Mouse (Mus musculus) ES-E14 (cell line): ENCODE measurements at regions not wholly inside any gene's neighbourhood (a gene's known extent, or its start where the extent isn't known, plus 50 kb on each side); places are given as distances from the start of the nearest gene placed in this dataset.
A peak's percentile ranks its signal among the peaks of the same experiment; 100 is the strongest.

Source experiments
- DNase-seq: peaks from one replicate; pipeline ENCODE4 v3.0.0-alpha.2; 2013; ENCODE audit warnings: low read depth, low spot score
- H3K27ac ChIP-seq: 2 replicates; pipeline ENCODE4 v1.5.1; 2012; ENCODE audit warnings: low read depth, mild to moderate bottlenecking, low read length, moderate library complexity, mixed read lengths; ENCODE audit not compliant: poor library complexity, insufficient read depth, severe bottlenecking
- H3K36me3 ChIP-seq: 2 replicates; pipeline ENCODE4 v1.6.1; 2012; ENCODE audit warnings: mild to moderate bottlenecking, low read length, moderate library complexity, mixed read lengths; ENCODE audit not compliant: control insufficient read depth, poor library complexity, insufficient read depth, severe bottlenecking
- H3K4me1 ChIP-seq, 2 experiments: fragments of 150-350 bp in 1 of 2; sonication (generic) in 1 of 2; 2 replicates each; pipeline ENCODE4 v1.6.1; 2012; ENCODE audit warnings: low read length in 2 of 2, mild to moderate bottlenecking in 1 of 2, mixed read lengths in 1 of 2; ENCODE audit not compliant: control insufficient read depth in 2 of 2, insufficient read depth in 2 of 2, poor library complexity in 1 of 2
- H3K4me3 ChIP-seq, 2 experiments: fragments of 150-350 bp in 1 of 2; sonication (generic) in 1 of 2; 2 replicates each; pipeline ENCODE4 v1.5.1; 2012; ENCODE audit warnings: low read length in 2 of 2, low read depth in 1 of 2, mild to moderate bottlenecking in 1 of 2, mixed read lengths in 1 of 2; ENCODE audit not compliant: insufficient read depth in 1 of 2, poor library complexity in 1 of 2, severe bottlenecking in 1 of 2
- H3K9ac ChIP-seq: 2 replicates; pipeline ENCODE4 v1.6.1; 2012; ENCODE audit warnings: low read depth, mild to moderate bottlenecking, low read length, mixed read lengths; ENCODE audit not compliant: poor library complexity, insufficient read depth, severe bottlenecking
- H3K9me3 ChIP-seq: fragments of 150-350 bp; sonication (generic); 2 replicates; pipeline ENCODE4 v1.6.1; 2012; ENCODE audit warnings: low read depth, mild to moderate bottlenecking, low read length; ENCODE audit not compliant: control insufficient read depth, insufficient read depth
- CHD2 ChIP-seq: IDR thresholded peaks from 2 replicates; pipeline ENCODE4 v1.6.1; 2014; ENCODE audit warnings: mild to moderate bottlenecking, low read depth, low read length, inconsistent platforms
- HCFC1 ChIP-seq: IDR thresholded peaks from 2 replicates; pipeline ENCODE4 v1.6.1; 2012; ENCODE audit warnings: low read length, inconsistent platforms, borderline replicate concordance; ENCODE audit not compliant: insufficient read depth
- MAFK ChIP-seq: IDR thresholded peaks from 2 replicates; pipeline ENCODE4 v1.6.1; 2014; ENCODE audit warnings: mild to moderate bottlenecking, low read depth, low read length, inconsistent platforms; ENCODE audit not compliant: insufficient read depth
- ZC3H11A ChIP-seq: IDR thresholded peaks from 2 replicates; pipeline ENCODE4 v1.6.1; 2012; ENCODE audit warnings: low read depth, mild to moderate bottlenecking, inconsistent platforms, low read length, borderline replicate concordance
- ZNF384 ChIP-seq: IDR thresholded peaks from 2 replicates; pipeline ENCODE4 v1.6.1; 2012; ENCODE audit warnings: low read depth, low read length, inconsistent platforms
- in situ Hi-C, 2 experiments: fragments of 600-800 bp; cut with MboI; formaldehyde crosslinking; loops; one replicate each; pipeline ENCODE4 v1.15.1; 2025; ENCODE audit warnings: low sequenced_read_pairs in 2 of 2, inconsistent platforms in 1 of 2; ENCODE audit not compliant: unreplicated experiment in 2 of 2

DNA sequence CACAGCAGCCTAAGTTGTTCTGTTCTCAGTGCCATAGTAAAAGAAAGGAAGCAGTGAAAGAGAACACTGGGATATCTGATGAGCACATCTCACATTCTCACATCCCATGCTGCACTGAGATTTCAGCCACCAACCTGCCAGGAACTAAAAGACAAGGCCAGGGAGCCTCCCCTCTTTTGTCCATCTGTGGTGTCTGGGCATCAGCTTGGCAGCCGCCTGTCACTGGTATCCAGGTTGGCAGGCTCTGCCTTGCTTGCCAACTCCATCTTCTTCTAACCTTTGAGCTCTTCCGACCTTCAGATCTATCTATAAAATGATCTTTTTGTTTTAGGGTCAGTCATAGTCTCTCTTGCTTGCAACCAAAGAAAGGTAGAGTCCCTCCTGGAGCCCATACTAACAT is 228.5 kb upstream of the Mgmt start:
- H3K27ac ChIP-seq = no peak overlapping the region
- no peak overlapping the region for H3K4me3 ChIP-seq
- no peaks in the 10 kb centered on the region for H3K9me3 ChIP-seq
- H3K36me3 ChIP-seq = no peaks in the 10 kb centered on the region
- no peak overlapping the region for H3K9ac ChIP-seq
- peaks cover 2 to 15% of the 10 kb centered on the region in 2 experiments; a peak in 3 of 4 replicates for H3K4me1 ChIP-seq
- in situ Hi-C loops = no loop called here
- TF ChIP-seq HCFC1 = no peak
- no peak for TF ChIP-seq ZC3H11A
- no peak for TF ChIP-seq ZNF384
- no peak for TF ChIP-seq MAFK
- no peak for DNase-seq

DNA sequence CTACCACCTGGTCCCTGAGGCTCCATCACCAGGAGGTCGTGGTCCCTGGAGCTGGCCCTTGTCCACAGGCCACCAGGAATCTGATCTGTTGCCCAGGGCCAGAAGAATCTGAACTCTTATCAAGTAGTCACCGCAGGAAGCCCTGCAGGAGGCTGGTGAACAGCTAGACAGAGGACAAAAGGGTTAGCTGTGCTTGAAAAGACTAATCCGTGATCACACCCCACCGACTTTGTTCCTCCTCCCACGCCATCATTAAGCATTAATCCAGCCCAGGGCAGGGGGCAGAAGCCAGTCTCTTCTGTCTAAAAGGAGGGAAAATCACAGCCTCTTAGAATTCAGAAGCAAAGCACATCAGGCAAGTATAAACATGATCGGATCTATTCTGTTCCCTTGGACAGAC is 227.7 kb upstream of the Mgmt start:
- Histone ChIP-seq H3K9ac (no peak overlapping the region), H3K27ac (no peak overlapping the region), H3K36me3 (no peaks in the 10 kb centered on the region), H3K4me1 (peaks cover 0 to 15% of the 10 kb centered on the region in 2 experiments; a peak in 2 of 4 replicates), H3K4me3 (no peak overlapping the region), H3K9me3 (no peaks in the 10 kb centered on the region)
- in situ Hi-C loops = no loop called here
- peak; percentile 35 for DNase-seq
- TF ChIP-seq ZNF384 (no peak), ZC3H11A (no peak), HCFC1 (no peak), MAFK (no peak), CHD2 (no peak)

DNA sequence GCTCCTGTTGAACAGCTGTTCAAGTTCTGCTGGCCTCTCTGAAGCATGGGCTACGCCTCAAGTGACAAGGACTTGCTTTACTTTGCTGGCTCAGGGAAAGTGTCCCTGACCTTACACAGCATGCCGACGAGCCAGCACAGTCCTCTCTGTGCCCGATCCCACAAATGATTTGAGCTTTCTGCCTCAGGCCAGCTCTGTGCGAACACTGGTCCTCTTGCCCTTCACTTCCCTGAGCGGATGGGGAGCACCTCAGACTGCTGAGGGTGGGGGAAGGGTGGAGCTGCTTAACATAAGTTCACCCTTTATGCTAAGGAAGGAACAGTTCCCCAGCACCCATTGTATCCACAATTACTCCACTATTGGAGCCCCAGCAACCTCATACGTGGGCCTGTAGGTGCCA is 223.7 kb upstream of the Mgmt start:
- no peak for TF ChIP-seq MAFK
- TF ChIP-seq CHD2 = no peak
- TF ChIP-seq HCFC1 = no peak
- TF ChIP-seq ZNF384 = no peak
- TF ChIP-seq ZC3H11A = no peak

DNA sequence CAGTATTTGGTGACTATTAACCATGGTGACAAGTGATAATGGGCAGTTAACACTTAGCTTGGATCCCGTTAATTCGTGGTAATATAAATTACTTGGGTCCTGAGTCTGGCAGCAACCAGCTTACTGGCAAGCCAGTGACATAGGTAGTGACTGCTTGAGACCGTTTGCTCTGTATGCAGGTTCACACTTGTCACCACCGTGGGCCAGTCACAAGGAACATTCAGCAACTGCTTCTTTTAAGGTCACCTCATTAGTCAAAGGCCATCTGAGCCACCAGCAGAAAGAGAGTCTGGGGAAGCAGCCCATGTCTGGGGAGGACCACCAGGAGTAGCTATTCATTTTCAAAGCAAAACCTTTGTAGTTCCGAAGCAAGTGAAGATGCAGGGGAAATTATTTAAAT is 220.3 kb upstream of the Mgmt start:
- no peak overlapping the region for H3K4me3 ChIP-seq
- peaks cover 0 to 5% of the 10 kb centered on the region in 2 experiments; a peak in 1 of 4 replicates for H3K4me1 ChIP-seq
- no peak overlapping the region for H3K9ac ChIP-seq
- no peaks in the 10 kb centered on the region for H3K9me3 ChIP-seq
- H3K27ac ChIP-seq = no peak overlapping the region
- no peak for DNase-seq
- no peak for TF ChIP-seq MAFK
- no peak for TF ChIP-seq ZC3H11A
- no peak for TF ChIP-seq HCFC1
- no peak for TF ChIP-seq ZNF384
- no peak for TF ChIP-seq CHD2
- in situ Hi-C loops = no loop called here
- no peaks in the 10 kb centered on the region for H3K36me3 ChIP-seq

More for the DNA sequence above, 223.7 kb upstream of the Mgmt start:
- Histone ChIP-seq H3K27ac (no peak overlapping the region), H3K36me3 (no peaks in the 10 kb centered on the region), H3K4me3 (no peak overlapping the region), H3K9me3 (no peaks in the 10 kb centered on the region), H3K4me1 (peaks cover 0 to 13% of the 10 kb centered on the region in 2 experiments; a peak in 2 of 4 replicates), H3K9ac (no peak overlapping the region)
- DNase-seq = no peak
- in situ Hi-C loops = no loop called here

DNA sequence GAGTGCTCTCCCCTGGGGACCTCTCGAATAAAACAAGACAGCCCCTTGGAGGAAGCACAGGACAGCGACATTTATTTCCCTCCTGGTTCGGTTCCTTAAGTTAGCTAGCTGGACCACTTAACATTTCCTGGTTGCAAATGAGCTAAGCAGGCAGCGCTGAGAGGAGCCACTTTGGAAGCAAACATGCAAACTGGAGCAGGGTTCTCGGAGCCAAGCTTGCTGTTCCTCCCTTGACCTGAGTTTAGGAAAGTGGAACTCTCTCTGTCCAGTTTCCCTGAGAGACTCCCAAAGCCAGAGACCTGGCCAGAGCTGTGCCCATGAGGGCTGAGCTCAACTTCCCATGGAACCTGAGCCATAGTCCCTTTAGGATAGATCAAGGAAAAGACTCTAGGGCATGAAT is 219.4 kb upstream of the Mgmt start:
- no peak overlapping the region for H3K9ac ChIP-seq
- H3K4me1 ChIP-seq = peaks cover 0 to 5% of the 10 kb centered on the region in 2 experiments; a peak in 1 of 4 replicates
- TF ChIP-seq ZNF384 = no peak
- TF ChIP-seq MAFK = no peak
- TF ChIP-seq HCFC1 = no peak
- no peak for TF ChIP-seq ZC3H11A
- no peak for TF ChIP-seq CHD2
- no peaks in the 10 kb centered on the region for H3K36me3 ChIP-seq
- no peaks in the 10 kb centered on the region for H3K9me3 ChIP-seq
- H3K27ac ChIP-seq = no peak overlapping the region
- in situ Hi-C loops = no loop called here
- no peak for DNase-seq
- H3K4me3 ChIP-seq = no peak overlapping the region
